Mouse (Mus musculus): ENCODE measurements around the gene Metrnl. TPM values are rescaled to one million over a fixed set of nuclear protein-coding genes. Genes with fewer than 3 reads are reported as not detected.
A peak's percentile ranks its signal among the peaks of the same experiment; 100 is the strongest.

Gene Metrnl
- polyA plus RNA-seq (2015; fragmentation: Nextera tagmentation; extraction: Ambion mirVana) = 4.7 and 6.7 TPM in 2 replicates

DNA sequence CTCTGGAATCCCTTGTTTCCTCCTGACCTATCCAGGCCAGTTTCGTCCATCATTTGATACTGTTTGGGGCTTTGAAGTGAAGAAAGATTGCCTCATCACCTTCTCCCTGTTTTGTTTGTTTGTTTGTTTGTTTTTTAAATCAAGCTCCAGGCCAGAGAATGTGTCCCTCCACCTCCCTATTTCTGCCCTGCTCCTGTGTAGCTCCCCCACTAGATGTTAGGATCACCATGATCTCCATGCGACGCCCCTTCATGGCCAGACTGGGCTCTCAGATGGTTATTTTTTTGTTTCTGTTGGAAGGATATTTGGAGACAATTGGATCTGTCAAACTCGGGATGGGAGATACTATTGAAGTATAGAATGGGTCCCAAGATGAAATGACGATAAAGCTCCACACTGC lies at the start of gene Metrnl:
Gene Metrnl (plus strand): TSS at position 301 of the 400 bp plus-strand sequence.
- peaks cover 16% of the 10 kb centered on the region; the same call in 1 of the 2 replicates for H3K27me3 ChIP-seq (ENCODE audit: insufficient read depth, low read length)
- peaks cover 31% of the 10 kb centered on the region for H3K4me1 ChIP-seq (ENCODE audit: insufficient read depth)

DNA sequence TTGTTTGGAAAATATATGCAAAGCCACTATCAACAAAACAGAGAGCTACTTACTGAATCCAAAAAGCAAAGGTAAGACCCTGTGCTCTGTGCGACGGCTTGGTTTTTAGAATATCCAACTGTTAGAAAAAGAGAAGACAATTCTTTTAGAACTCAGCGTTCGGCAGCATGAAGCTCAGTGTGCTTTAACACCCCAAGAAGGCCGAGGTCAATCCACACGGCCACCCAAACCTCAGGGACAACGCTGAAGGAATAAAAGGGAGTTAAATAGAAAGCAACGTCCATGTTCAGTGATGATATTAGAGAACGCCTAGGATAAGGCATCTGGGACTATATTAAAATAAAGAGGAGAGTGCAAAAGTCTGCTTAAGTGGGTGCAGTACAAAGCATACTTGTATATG lies 49.8 kb upstream of the Metrnl start:
- no peak for DNase-seq
- peaks cover 6% of the 10 kb centered on the region; the same call in 1 of the 2 replicates for H3K36me3 ChIP-seq (replicated peaks; ENCODE audit: insufficient read depth, low read length)
- no peaks in the 10 kb centered on the region for H3K9me3 ChIP-seq (ENCODE audit: low read length)
- H3K27ac ChIP-seq (ENCODE audit: low read depth) = no peak overlapping the region
- H3K4me1 ChIP-seq (ENCODE audit: insufficient read depth) = no peaks in the 10 kb centered on the region
- TF ChIP-seq CTCF (IDR thresholded peaks at IDR 0.05; ENCODE audit: low read depth) (no peak), EP300 (IDR thresholded peaks at IDR 0.05; ENCODE audit: low read depth) (no peak)
- no peak overlapping the region for H3K4me3 ChIP-seq (ENCODE audit: low read depth, low read length)
- no peak overlapping the region for H3K9ac ChIP-seq (replicated peaks)
- no peak for ATAC-seq
- 86% methylated on average over 9 of the region's 9 CpGs for WGBS (ENCODE audit: insufficient replicate concordance)
- H3K27me3 ChIP-seq (ENCODE audit: insufficient read depth, low read length) = no peaks in the 10 kb centered on the region
- no peak overlapping the region for H3K4me2 ChIP-seq (ENCODE audit: low read depth, low read length)

More for the DNA sequence above, at the start of gene Metrnl:
- Histone ChIP-seq H3K4me2 (ENCODE audit: low read depth, low read length) (peak within 1 kb of the TSS; percentile 97), H3K4me3 (ENCODE audit: low read depth, low read length) (peak within 1 kb of the TSS; percentile 70), H3K27ac (ENCODE audit: low read depth) (peak within 1 kb of the TSS; percentile 74), H3K36me3 (replicated peaks; ENCODE audit: insufficient read depth, low read length) (no peaks in the 10 kb centered on the region), H3K9ac (replicated peaks) (peak within 1 kb of the TSS; percentile 69), H3K9me3 (ENCODE audit: low read length) (no peaks in the 10 kb centered on the region)
- WGBS (ENCODE audit: insufficient replicate concordance) = 79% methylated on average over 5 of the region's 5 CpGs
- ATAC-seq (no peak), DNase-seq (no peak)
- no peak for TF ChIP-seq CTCF (IDR thresholded peaks at IDR 0.05; ENCODE audit: low read depth)
- no peak for TF ChIP-seq EP300 (IDR thresholded peaks at IDR 0.05; ENCODE audit: low read depth)

- H3K9me3 ChIP-seq (ENCODE audit: low read length) = no peaks in the 10 kb centered on the region
- 83% methylated on average over 5 of the region's 5 CpGs for WGBS (ENCODE audit: insufficient replicate concordance)
- peaks cover 6% of the 10 kb centered on the region; the same call in 1 of the 2 replicates for H3K36me3 ChIP-seq (replicated peaks; ENCODE audit: insufficient read depth, low read length)
- peak; percentile 36; the same call in 1 of the 2 replicates for ATAC-seq
- H3K27me3 ChIP-seq (ENCODE audit: insufficient read depth, low read length) = no peaks in the 10 kb centered on the region
- no peaks in the 10 kb centered on the region for H3K4me1 ChIP-seq (ENCODE audit: insufficient read depth)
- H3K4me3 ChIP-seq (ENCODE audit: low read depth, low read length) = no peak overlapping the region
- H3K27ac ChIP-seq (ENCODE audit: low read depth) = no peak overlapping the region
- no peak overlapping the region for H3K4me2 ChIP-seq (ENCODE audit: low read depth, low read length)
- TF ChIP-seq CTCF (IDR thresholded peaks at IDR 0.05; ENCODE audit: low read depth) (no peak), EP300 (IDR thresholded peaks at IDR 0.05; ENCODE audit: low read depth) (no peak)
- no peak for DNase-seq
- no peak overlapping the region for H3K9ac ChIP-seq (replicated peaks)
These were observed 49.4 kb upstream of the Metrnl start for GRCm38 (mm10) chr11:121651983-121652382.

GRCm38 (mm10) chr11:121652547-121653305 lies 48.6 kb upstream of the Metrnl start:
- Histone ChIP-seq H3K4me1 (ENCODE audit: insufficient read depth) (no peaks in the 10 kb centered on the region), H3K4me3 (ENCODE audit: low read depth, low read length) (no peak overlapping the region), H3K27me3 (ENCODE audit: insufficient read depth, low read length) (no peaks in the 10 kb centered on the region), H3K9ac (replicated peaks) (no peak overlapping the region), H3K36me3 (replicated peaks; ENCODE audit: insufficient read depth, low read length) (peaks cover 3% of the 10 kb centered on the region; the same call in 1 of the 2 replicates), H3K27ac (ENCODE audit: low read depth) (no peak overlapping the region), H3K9me3 (ENCODE audit: low read length) (no peaks in the 10 kb centered on the region), H3K4me2 (ENCODE audit: low read depth, low read length) (no peak overlapping the region)
- ATAC-seq (no peak), DNase-seq (peak; percentile 70)
- peak; percentile 76 for TF ChIP-seq CTCF (IDR thresholded peaks at IDR 0.05; ENCODE audit: low read depth)
- no peak for TF ChIP-seq EP300 (IDR thresholded peaks at IDR 0.05; ENCODE audit: low read depth)
- WGBS (ENCODE audit: insufficient replicate concordance) = 46% methylated on average over 10 of the region's 10 CpGs

DNA sequence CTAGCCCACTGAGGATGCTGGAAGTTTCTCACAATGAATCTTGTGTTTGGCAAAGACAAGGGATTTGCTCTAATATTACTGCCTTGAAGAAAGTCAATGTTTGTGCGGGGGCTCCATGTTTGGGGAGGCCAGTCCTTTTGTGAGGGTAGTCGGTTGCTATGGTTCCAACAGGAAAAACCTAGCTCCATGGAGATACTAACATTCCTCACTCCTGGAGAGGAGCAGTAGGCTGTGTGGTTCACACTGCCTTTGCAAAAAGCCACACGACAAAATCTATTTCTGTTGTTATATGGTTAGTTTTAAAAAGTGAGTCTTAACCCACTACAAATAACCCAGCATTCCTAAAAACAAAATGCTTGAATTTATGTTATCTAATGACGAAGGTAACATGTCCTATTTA lies 47.7 kb upstream of the Metrnl start:
- no peak overlapping the region for H3K4me3 ChIP-seq (ENCODE audit: low read depth, low read length)
- no peak overlapping the region for H3K27ac ChIP-seq (ENCODE audit: low read depth)
- ATAC-seq (no peak), DNase-seq (no peak)
- no peak overlapping the region for H3K4me2 ChIP-seq (ENCODE audit: low read depth, low read length)
- 84% methylated on average over 4 of the region's 4 CpGs for WGBS (ENCODE audit: insufficient replicate concordance)
- H3K4me1 ChIP-seq (ENCODE audit: insufficient read depth) = no peaks in the 10 kb centered on the region
- no peak overlapping the region for H3K9ac ChIP-seq (replicated peaks)
- H3K9me3 ChIP-seq (ENCODE audit: low read length) = no peaks in the 10 kb centered on the region
- H3K27me3 ChIP-seq (ENCODE audit: insufficient read depth, low read length) = no peaks in the 10 kb centered on the region
- peaks cover 3% of the 10 kb centered on the region; the same call in 1 of the 2 replicates for H3K36me3 ChIP-seq (replicated peaks; ENCODE audit: insufficient read depth, low read length)
- TF ChIP-seq CTCF (IDR thresholded peaks at IDR 0.05; ENCODE audit: low read depth) (no peak), EP300 (IDR thresholded peaks at IDR 0.05; ENCODE audit: low read depth) (no peak)

- Histone ChIP-seq H3K9me3 (ENCODE audit: low read length) (no peaks in the 10 kb centered on the region), H3K36me3 (replicated peaks; ENCODE audit: insufficient read depth, low read length) (peaks cover 3% of the 10 kb centered on the region; the same call in 1 of the 2 replicates), H3K27me3 (ENCODE audit: insufficient read depth, low read length) (no peaks in the 10 kb centered on the region), H3K9ac (replicated peaks) (no peak overlapping the region), H3K4me2 (ENCODE audit: low read depth, low read length) (no peak overlapping the region), H3K4me1 (ENCODE audit: insufficient read depth) (no peaks in the 10 kb centered on the region), H3K4me3 (ENCODE audit: low read depth, low read length) (no peak overlapping the region), H3K27ac (ENCODE audit: low read depth) (no peak overlapping the region)
- TF ChIP-seq EP300 (IDR thresholded peaks at IDR 0.05; ENCODE audit: low read depth) (no peak), CTCF (IDR thresholded peaks at IDR 0.05; ENCODE audit: low read depth) (no peak)
- 79% methylated on average over 9 of the region's 9 CpGs for WGBS (ENCODE audit: insufficient replicate concordance)
- DNase-seq (no peak), ATAC-seq (no peak)
These were observed 46.9 kb upstream of the Metrnl start for GRCm38 (mm10) chr11:121654406-121654945.

Measured in liver, postnatal 0 days (tissue).